Mouse (Mus musculus) midbrain, embryonic 11.5 days (tissue): Measurements from ENCODE around the gene Ccdc151. TPM values are rescaled to one million over a fixed set of nuclear protein-coding genes. Genes with fewer than 3 reads are reported as not detected.

Source experiments
- ATAC-seq: fragments of 200-750 bp; cut with Nextera tagmentation; 2 replicates; pipeline ENCODE4 v1.8.0; 2017; ENCODE audit warnings: moderate TSS enrichment, moderate library complexity; ENCODE audit not compliant: low FRiP score
- DNase-seq: peaks from one replicate; pipeline ENCODE4 v3.0.0; 2015; ENCODE audit warnings: low spot score; ENCODE audit errors: missing footprints
- H3K27ac ChIP-seq: fragments of 300-500 bp; sonication (generic); 2 replicates; pipeline ENCODE4 v1.5.1; 2014; ENCODE audit warnings: low read depth, low read length
- H3K27me3 ChIP-seq: fragments of 300-500 bp; sonication (generic); 2 replicates; pipeline ENCODE4 v1.6.1; 2014; ENCODE audit warnings: mild to moderate bottlenecking, low read length, moderate library complexity, mixed read lengths; ENCODE audit not compliant: control insufficient read depth, insufficient read depth
- H3K36me3 ChIP-seq: fragments of 300-500 bp; sonication (generic); 2 replicates; pipeline ENCODE4 v1.6.1; 2014; ENCODE audit warnings: mild to moderate bottlenecking, low read length, moderate library complexity, mixed read lengths; ENCODE audit not compliant: control insufficient read depth, insufficient read depth
- H3K4me1 ChIP-seq: fragments of 300-500 bp; sonication (generic); 2 replicates; pipeline ENCODE4 v1.6.1; 2014; ENCODE audit warnings: low read length; ENCODE audit not compliant: control insufficient read depth, insufficient read depth
- H3K4me2 ChIP-seq: fragments of 300-500 bp; sonication (generic); 2 replicates; pipeline ENCODE4 v1.6.1; 2014; ENCODE audit warnings: mild to moderate bottlenecking, moderate library complexity
- H3K4me3 ChIP-seq: fragments of 300-500 bp; sonication (generic); 2 replicates; pipeline ENCODE4 v1.5.1; 2014; ENCODE audit warnings: low read depth, low read length
- H3K9ac ChIP-seq: fragments of 300-500 bp; sonication (generic); 2 replicates; pipeline ENCODE4 v1.6.1; 2014; ENCODE audit warnings: low read length
- H3K9me3 ChIP-seq: fragments of 300-500 bp; sonication (generic); 2 replicates; pipeline ENCODE4 v1.6.1; 2016; ENCODE audit warnings: low read length; ENCODE audit not compliant: control insufficient read depth
- WGBS: fragments of 180-500 bp; shearing (Covaris S2); extraction: QIAGEN DNeasy Blood & Tissue Kit; methylation state at CpG from one replicate; pipeline ENCODE4 v1.1.7; 2014; 5-methylcytosine and 5-hydroxymethylcytosine counted together
- polyA plus RNA-seq: library from polyadenylated mRNA; unstranded; fragments of >200 nt; fragmentation: Nextera tagmentation; extraction: Ambion mirVana; gene quantifications from 2 replicates; pipeline ENCODE4 v1.2.1, GENCODE M21; 2014

Ccdc151 gene
- polyA plus RNA-seq, 1 experiment from 2014 or later: 6.3 TPM

GRCm38 (mm10) chr9:21943638-21944037, 58.8 kb downstream of the Ccdc151 start:
- DNase-seq (peak; percentile 78), ATAC-seq (no peak)
- no peak overlapping the region for H3K9ac ChIP-seq
- H3K4me1 ChIP-seq: peaks cover 8% of the 10 kb centered on the region; the same call in 1 of the 2 replicates
- WGBS: 56% methylated on average over 12 of the region's 12 CpGs
- H3K36me3 ChIP-seq: no peaks in the 10 kb centered on the region; the same call in 1 of the 2 replicates
- no peaks in the 10 kb centered on the region for H3K27me3 ChIP-seq
- H3K27ac ChIP-seq: no peak overlapping the region
- H3K4me3 ChIP-seq: no peak overlapping the region
- no peak overlapping the region for H3K4me2 ChIP-seq
- H3K9me3 ChIP-seq: no peaks in the 10 kb centered on the region

GRCm38 (mm10) chr9:21943046-21943445, 59.4 kb downstream of the Ccdc151 start:
- WGBS: 82% methylated on average over 12 of the region's 12 CpGs
- H3K36me3 ChIP-seq: no peaks in the 10 kb centered on the region; the same call in 1 of the 2 replicates

More at GRCm38 (mm10) chr9:21943046-21943445, 59.4 kb downstream of the Ccdc151 start:
- ATAC-seq (no peak), DNase-seq (peak; percentile 51)
- H3K9ac ChIP-seq: no peak overlapping the region
- no peak overlapping the region for H3K27ac ChIP-seq
- H3K4me1 ChIP-seq: peaks cover 8% of the 10 kb centered on the region; the same call in 1 of the 2 replicates
- no peak overlapping the region for H3K4me2 ChIP-seq
- H3K4me3 ChIP-seq: no peak overlapping the region
- H3K9me3 ChIP-seq: no peaks in the 10 kb centered on the region
- no peaks in the 10 kb centered on the region for H3K27me3 ChIP-seq

Other genes with a start within 250 kb of the Ccdc151 start
- gene Spc24, start 242.3 kb downstream of the Ccdc151 start, polyA plus RNA-seq: 91.3 and 115 TPM in 2 replicates
- gene Kank2, start 203.9 kb downstream of the Ccdc151 start, polyA plus RNA-seq: 3.5 and 3.9 TPM in 2 replicates
- 0.19 and 0.22 TPM in 2 replicates for gene Angptl8, start 167.1 kb downstream of the Ccdc151 start, polyA plus RNA-seq
- 15.1 and 15.9 TPM in 2 replicates for gene Dock6, start 150.0 kb downstream of the Ccdc151 start, polyA plus RNA-seq
- 7.8 and 9.1 TPM in 2 replicates for gene Rab3d, start 84.4 kb downstream of the Ccdc151 start, polyA plus RNA-seq
- gene Ccdc159, start 75.2 kb downstream of the Ccdc151 start, polyA plus RNA-seq: 2.4 and 3.4 TPM in 2 replicates
- 30.6 and 35.7 TPM in 2 replicates for gene Tmem205, start 75.1 kb downstream of the Ccdc151 start, polyA plus RNA-seq
- 19.1 and 22.2 TPM in 2 replicates for gene Plppr2, start 65.6 kb downstream of the Ccdc151 start, polyA plus RNA-seq
- gene Swsap1, start 46.9 kb downstream of the Ccdc151 start, polyA plus RNA-seq: 20.3 and 22.3 TPM in 2 replicates
- gene Epor, start 39.1 kb downstream of the Ccdc151 start, polyA plus RNA-seq: 3.4 and 5.2 TPM in 2 replicates
- gene Rgl3, start 13.2 kb downstream of the Ccdc151 start, polyA plus RNA-seq: 0.97 and 2.2 TPM in 2 replicates
- 85.5 and 86.9 TPM in 2 replicates for gene Prkcsh, start 172 bp upstream of the Ccdc151 start, polyA plus RNA-seq
- 49.8 and 53.9 TPM in 2 replicates for gene Elavl3, start 49.4 kb upstream of the Ccdc151 start, polyA plus RNA-seq
- not detected in 2 replicates for gene Gm49318, start 68.6 kb upstream of the Ccdc151 start, polyA plus RNA-seq
- 7.6 and 7.9 TPM in 2 replicates for gene Zfp653, start 68.7 kb upstream of the Ccdc151 start, polyA plus RNA-seq
- 31.2 and 31.5 TPM in 2 replicates for gene Ecsit, start 82.8 kb upstream of the Ccdc151 start, polyA plus RNA-seq
- gene Cnn1, start 96.6 kb upstream of the Ccdc151 start, polyA plus RNA-seq: 1.3 and 1.6 TPM in 2 replicates
- 208 and 225 TPM in 2 replicates for gene Elof1, start 114.5 kb upstream of the Ccdc151 start, polyA plus RNA-seq
- 15.4 and 19.7 TPM in 2 replicates for gene Acp5, start 133.1 kb upstream of the Ccdc151 start, polyA plus RNA-seq
- gene Pigyl, start 154.2 kb upstream of the Ccdc151 start, polyA plus RNA-seq: 63.9 and 66.6 TPM in 2 replicates
- 0.17 and 0.23 TPM in 2 replicates for gene Zfp872, start 185.5 kb upstream of the Ccdc151 start, polyA plus RNA-seq
- 11.3 and 11.8 TPM in 2 replicates for gene Zfp809, start 223.1 kb upstream of the Ccdc151 start, polyA plus RNA-seq